Mouse (Mus musculus) induced T-regulatory cell, adult 2 months (primary cell): ENCODE results near the gene Plekhg3.

ENCODE experiments used
- DNase-seq: peaks from one replicate; pipeline ENCODE4 v3.0.0-alpha.2; 2012; ENCODE audit warnings: low read depth

Plekhg3 gene

GRCm38 (mm10) chr12:76587357-76587756 is 56.7 kb downstream of the Plekhg3 start:
- no peak for DNase-seq

GRCm38 (mm10) chr12:76589531-76589930 is 58.8 kb downstream of the Plekhg3 start:
- DNase-seq, result no peak

GRCm38 (mm10) chr12:76591037-76591436 is 60.3 kb downstream of the Plekhg3 start:
- DNase-seq, result no peak

- peak; percentile 80 for DNase-seq
These were observed 61.5 kb downstream of the Plekhg3 start for GRCm38 (mm10) chr12:76592213-76592612.

GRCm38 (mm10) chr12:76593254-76593653 is 62.6 kb downstream of the Plekhg3 start:
- no peak for DNase-seq

- peak; percentile 58 for DNase-seq
These were observed 63.2 kb downstream of the Plekhg3 start for GRCm38 (mm10) chr12:76593839-76594322.

- no peak for DNase-seq
These were observed 63.9 kb downstream of the Plekhg3 start for GRCm38 (mm10) chr12:76594556-76594955.

- no peak for DNase-seq
These were observed 65.1 kb downstream of the Plekhg3 start for GRCm38 (mm10) chr12:76595830-76596229.

- peak; percentile 72 for DNase-seq
These were observed 65.8 kb downstream of the Plekhg3 start for GRCm38 (mm10) chr12:76596292-76597023.

- DNase-seq, result no peak
These were observed 66.9 kb downstream of the Plekhg3 start for GRCm38 (mm10) chr12:76597577-76598100.

- DNase-seq, result no peak
These were observed 67.7 kb downstream of the Plekhg3 start for GRCm38 (mm10) chr12:76598196-76598928.

GRCm38 (mm10) chr12:76603779-76604178 is 73.1 kb downstream of the Plekhg3 start:
- DNase-seq, result no peak

- DNase-seq, result no peak
These were observed 73.9 kb downstream of the Plekhg3 start for GRCm38 (mm10) chr12:76604546-76604945.

- DNase-seq, result no peak
These were observed 75.1 kb downstream of the Plekhg3 start for GRCm38 (mm10) chr12:76605837-76606236.

- DNase-seq, result no peak
These were observed 77.5 kb downstream of the Plekhg3 start for GRCm38 (mm10) chr12:76608241-76608640.

GRCm38 (mm10) chr12:76608997-76609565 is 78.4 kb downstream of the Plekhg3 start:
- DNase-seq, result no peak

- no peak for DNase-seq
These were observed 81.9 kb downstream of the Plekhg3 start for GRCm38 (mm10) chr12:76612621-76613020.

GRCm38 (mm10) chr12:76614868-76615579 is 84.3 kb downstream of the Plekhg3 start:
- no peak for DNase-seq

GRCm38 (mm10) chr12:76615580-76615937 is 84.9 kb downstream of the Plekhg3 start:
- no peak for DNase-seq

GRCm38 (mm10) chr12:76618175-76618574 is 87.5 kb downstream of the Plekhg3 start:
- DNase-seq, result no peak

- no peak for DNase-seq
These were observed 89.2 kb downstream of the Plekhg3 start for GRCm38 (mm10) chr12:76619847-76620246.

- no peak for DNase-seq
These were observed 92.7 kb downstream of the Plekhg3 start for GRCm38 (mm10) chr12:76623374-76623773.
